Mouse (Mus musculus) spleen, adult 18-20 months (tissue): ENCODE results near the gene Degs2.
"Not testable (repeated sequence)": the region's sequence is repeated elsewhere in the genome, so short reads cannot be mapped to it uniquely, and the experiment has no call there.

Experiments used
- DNase-seq, 2 experiments: peaks; one replicate each; pipeline ENCODE4 v3.0.0; 2022; ENCODE audit warnings: mixed read lengths in 2 of 2

The Degs2 gene

DNA sequence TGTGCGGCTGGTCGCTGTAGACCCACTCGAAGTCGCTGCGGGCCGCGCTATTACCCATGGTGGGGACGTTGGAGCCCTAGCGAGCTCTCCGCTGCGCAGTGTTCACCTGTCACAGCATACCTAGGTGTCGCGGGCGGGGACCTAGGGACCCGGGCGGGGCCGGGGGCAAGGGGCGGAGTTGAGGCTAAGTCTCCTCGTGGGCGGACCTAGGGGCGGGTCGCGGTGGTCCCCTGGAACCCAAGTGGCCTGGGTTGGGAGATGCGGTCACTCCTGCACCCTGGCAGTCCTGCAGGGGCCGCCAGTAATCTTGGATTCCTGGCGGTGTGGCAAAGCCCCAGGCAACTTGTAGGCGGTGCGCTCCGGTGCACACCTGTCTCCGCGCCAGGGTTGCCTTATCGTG lies at the start of gene Degs2:
Gene Degs2, minus strand, starts transcription at position 131 of the 400 bp plus-strand sequence.
- DNase-seq = no peak

DNA sequence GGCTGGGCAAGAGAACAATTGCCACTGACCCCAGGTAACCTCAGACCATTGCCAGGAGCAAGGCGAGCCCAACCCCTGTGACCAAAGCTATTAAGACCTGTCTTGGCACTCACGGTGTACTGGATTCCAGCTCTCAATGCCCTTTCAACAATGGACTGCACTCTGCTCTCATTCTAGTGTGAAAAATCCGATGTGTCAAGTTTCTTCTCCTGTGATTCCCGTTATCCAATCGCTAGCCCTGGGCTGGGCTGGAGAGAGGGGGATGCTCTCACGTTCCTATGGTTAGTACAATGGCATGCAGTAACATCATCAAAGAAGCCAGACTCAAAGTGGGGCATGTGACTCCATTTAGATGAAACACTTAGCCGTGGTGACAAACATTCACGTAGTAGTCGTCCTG lies 49.7 kb upstream of the Degs2 start:
- DNase-seq = no peak

DNA sequence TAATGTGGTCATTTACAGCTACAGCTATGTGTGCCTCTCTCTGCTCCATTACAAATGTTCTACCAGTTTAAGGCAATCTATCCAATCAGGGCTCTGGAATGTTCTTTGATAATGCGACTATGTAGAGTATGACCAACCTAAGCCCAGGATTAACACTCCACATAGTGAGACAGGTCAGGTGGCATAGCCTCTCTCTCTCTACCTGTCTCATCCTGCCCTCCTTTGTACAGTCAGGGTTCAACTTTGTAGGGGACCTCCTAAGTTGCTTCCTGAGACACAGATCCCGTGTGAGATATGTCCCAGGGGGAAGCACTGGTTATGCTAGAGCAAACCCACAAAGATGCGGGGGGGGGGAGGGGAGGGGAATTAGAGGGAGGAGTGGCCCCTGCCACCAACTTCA lies 48.1 kb upstream of the Degs2 start:
- DNase-seq = no peak

DNA sequence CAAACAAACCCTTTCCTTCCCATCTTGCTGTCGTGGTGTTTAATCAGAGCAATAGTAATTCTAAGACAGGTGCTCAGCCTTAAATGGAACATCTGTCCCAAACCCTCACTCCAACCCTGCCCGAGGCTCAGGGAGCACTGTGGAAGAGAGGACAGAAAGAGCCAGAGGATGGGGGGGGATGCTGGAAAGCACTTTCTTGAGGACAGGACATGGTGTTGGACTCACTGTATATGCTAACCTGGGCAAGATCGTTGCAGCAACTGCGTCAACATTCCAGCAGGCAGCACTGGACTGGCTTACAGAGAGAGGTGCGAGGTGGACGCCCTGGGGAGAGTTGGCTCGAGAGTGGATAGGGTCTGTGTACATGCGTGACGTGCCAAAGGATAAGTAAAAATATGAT lies 47.3 kb upstream of the Degs2 start:
- no peak for DNase-seq

DNA sequence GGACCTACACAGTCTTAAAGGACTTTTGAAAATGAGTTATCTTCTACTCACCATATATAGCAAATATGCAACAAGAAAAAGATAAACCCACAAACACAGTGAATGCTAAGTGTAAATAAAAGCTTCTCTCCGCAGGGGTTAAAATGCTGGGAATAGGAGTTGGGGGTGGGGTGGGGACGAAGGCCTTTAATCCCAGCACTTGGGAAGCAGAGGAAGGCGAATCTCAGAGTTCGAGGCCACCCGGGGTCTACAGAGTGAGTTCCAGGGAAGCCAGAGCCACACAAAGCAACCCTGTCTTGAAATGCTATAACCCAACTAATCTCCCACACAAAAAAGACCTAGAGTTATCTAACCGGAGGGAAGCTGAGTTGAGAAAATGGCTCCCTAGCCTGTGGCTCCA lies 46.9 kb upstream of the Degs2 start:
- DNase-seq = no peak

DNA sequence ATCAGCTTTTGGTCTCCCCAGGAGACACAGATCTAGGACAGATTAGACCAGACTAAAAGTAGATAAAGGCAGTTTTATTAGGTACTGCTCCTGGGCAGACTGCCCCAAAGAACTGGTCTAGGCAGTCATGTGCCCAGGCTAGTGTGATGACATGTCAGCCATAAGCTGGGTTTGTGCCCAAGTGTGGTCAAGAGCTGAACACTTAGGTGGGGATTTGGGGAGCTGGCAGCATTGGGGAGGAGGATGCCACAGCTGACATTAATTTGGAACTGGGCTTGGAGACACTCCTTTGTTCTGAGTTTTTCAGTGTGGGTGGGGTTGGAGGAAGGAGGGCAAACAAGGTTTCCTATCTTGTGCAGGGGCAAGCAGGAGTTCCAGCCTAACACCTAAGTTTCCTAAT lies 43.9 kb upstream of the Degs2 start:
- no peak for DNase-seq

DNA sequence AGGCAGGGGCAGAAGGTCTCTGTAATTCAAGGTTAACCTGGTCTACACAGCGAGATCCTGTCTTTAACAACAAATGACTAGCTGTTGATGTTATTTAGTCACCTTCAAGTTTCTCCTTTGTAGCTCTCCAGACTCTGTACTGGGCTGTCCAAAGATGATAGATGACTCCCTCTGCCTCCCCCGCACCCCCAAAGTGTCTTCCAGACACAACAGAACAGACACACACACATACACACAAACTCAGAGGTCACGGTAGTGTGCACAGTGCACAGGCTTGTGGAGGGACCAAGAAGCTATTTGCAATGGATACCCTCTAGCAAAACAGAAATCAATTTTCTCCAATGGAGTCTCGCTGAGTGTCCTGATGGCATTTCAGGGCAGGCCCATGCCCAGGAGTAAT lies 40.1 kb upstream of the Degs2 start:
- DNase-seq = no peak

DNA sequence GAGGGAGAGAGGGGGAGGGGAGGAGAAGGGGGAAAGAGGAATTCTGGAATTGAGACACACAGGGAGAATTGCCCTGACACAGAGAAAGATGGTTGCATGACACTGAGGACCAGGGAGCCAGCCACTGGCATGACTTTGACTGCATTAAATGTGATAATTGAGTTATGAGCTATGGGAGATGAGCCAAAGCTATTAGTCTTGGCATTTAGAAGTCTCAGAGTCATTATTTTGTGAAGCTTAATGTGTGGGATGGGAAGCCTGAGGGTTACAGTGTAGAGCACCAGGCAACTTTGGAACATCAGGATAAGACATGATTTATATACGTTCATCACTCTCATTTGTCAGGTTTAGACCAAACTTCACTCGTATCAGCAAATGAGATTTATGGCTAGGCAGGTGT lies 39.4 kb upstream of the Degs2 start:
- DNase-seq = no peak

DNA sequence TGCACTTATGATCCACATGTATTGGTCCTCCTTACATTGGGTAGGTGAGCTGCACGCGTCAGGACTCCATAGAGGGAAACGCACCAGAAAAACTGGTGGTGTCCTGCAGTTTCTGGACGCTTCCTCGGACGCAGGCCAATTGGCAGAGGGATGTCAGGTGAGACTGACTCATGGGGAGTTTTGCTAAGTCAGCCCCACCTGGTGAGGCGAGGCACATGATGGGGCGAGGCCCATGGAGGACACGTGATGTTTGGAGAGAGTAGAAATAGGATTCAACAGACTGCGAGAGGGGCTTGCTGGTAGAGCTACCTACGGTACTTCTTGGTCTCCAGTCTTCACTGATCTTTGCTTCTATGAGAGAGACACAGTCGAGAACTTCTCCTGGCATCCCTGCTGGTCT lies 36.6 kb upstream of the Degs2 start:
- no peak for DNase-seq

DNA sequence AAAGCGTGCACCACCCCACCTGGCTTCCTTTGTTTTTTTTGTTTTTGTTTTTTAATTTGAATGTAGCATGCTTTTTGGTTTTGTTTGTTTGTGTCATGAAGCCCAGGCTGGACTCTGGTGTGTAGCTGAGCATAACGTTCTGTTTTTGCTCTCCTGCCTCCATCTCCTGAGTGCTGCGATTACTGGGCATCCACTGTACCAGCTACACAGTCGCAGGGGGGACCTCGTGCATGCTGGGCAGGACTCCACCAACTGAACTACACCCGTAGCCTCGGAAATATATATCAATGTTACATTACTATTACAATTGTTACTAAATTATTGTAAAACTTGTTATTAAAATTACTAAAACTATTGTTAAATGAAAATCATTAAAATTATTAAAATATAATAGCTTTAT lies 35.7 kb upstream of the Degs2 start:
- DNase-seq = no peak

DNA sequence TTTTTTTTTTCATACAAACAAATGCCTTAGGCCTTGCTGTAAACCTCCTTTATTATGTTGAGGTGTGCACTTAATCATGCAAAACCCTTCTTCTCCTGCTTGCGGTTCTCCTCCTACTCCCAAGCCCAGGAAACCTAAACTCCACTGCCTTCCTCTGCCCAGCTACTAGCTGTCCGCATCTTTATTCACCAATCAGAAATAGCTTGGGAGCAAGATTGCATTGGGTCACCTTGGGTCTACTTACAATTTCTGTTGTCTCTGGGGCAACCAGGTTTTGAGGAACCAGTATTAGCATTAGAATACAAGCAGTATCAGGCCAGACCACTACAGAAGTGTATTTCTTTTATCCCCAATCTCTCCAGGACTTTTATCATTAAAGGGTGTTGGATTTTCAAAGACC lies 32.3 kb upstream of the Degs2 start:
- DNase-seq = no peak

DNA sequence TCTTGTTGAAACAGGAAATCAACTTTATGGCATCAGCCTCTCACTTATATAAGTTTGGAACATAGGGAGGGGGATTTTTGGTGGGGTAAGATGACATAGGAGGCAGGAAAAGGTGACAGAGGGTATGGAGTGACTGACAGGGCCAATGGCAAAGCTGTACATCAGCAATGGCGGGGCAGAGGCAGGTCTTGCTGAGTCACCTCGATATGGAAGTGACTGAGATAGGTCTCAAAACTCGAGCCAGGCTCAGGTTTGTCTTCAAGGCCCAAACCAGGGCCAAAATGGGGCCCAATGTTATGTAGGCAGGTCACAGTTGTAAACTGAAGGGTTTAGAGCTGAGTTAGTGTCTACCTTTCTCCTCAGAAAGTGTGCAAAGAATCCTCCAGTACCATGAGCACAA lies 21.7 kb upstream of the Degs2 start:
- no peak for DNase-seq

DNA sequence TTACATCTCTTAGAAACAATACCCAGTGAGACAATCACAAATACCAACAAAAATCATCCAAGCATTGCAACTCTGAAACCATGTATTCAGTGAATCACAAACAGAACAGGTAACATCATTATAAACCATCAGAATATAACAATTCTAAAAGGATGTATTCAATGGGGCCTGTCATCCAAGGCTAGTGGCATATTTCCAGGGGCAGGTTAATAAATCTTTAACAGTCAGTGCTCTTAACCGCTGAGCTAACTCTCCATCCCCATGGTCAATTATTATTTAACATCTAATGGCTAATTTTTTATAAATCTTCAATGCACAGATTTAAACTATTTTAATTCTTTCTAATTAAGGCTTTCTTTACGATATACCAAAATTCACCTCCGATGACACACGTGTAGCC lies 20.3 kb upstream of the Degs2 start:
- DNase-seq = no peak

DNA sequence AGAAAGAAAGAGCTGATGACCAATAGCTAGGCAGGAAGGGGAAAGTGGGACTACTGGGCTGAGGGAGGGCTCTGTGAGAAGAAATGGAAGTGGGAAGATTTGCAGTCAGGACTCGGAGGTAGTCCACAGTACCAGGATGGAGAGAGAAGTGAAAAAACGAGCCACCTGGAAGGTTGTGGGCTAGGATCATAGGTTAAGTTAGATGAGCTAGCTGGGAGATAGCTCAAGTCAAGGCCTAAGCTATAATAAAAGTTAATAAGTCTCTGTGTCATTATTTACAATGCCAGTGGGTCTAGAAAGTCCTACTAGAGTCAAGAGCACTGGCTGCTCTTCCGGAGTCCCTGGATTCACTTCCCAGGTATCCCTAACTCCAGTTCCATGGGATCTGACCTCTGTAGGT lies 16.4 kb upstream of the Degs2 start:
- DNase-seq = no peak

DNA sequence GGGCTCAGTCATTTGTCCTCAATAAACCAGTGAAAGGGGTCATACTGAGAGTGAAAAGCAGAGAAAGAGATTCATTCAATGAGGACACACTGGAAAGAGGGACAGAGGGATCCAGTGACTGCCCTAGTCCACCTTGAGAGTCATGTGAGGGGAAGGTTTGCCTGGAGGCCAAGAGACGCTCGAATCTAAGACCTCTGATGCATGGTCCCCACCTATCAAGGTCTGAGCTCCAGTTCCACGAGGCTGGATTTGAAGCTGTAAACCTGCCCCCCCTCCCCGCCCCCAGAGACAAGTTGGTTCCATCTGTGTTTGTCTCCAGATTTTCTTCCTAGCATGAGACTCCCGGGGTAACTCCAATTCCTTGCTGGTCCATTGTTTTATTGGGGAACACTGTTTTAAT lies 13.7 kb upstream of the Degs2 start:
- no peak for DNase-seq

DNA sequence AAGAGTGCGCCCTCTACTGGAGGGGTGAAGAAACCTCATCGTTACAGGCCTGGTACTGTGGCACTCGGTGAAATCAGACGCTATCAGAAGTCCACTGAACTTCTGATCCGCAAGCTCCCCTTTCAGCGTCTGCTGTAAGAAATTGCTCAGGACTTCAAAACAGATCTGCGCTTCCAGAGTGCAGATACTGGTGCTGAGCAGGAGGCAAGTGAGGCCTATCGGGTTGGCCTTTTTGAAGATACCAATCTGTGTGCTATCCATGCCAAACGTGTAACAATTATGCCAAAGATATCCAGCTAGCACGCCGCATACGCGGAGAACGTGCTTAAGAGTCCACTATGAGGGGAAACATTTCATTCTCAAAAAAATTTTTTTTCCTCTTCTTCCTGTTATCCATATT lies 11.9 kb upstream of the Degs2 start:
- not testable (repeated sequence) for DNase-seq

DNA sequence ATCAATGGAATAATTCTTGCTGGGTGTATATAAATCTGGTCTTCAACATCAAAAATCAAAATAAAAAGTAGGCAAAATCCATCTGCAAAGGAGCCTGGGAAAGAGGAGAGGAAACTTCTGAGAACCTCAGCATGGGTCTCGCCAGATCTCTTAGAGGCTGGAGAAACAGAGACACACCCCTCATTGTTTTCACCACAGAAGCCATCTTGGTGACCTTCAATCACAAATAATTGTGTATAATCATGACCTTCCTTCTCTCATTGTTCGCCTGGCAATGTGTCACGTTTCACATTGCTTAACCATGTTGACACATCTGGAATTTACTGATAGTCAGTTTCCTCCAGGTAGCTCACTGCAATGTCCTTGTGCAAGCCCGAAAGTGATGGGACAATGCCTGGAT lies 10.4 kb upstream of the Degs2 start:
- DNase-seq = no peak

DNA sequence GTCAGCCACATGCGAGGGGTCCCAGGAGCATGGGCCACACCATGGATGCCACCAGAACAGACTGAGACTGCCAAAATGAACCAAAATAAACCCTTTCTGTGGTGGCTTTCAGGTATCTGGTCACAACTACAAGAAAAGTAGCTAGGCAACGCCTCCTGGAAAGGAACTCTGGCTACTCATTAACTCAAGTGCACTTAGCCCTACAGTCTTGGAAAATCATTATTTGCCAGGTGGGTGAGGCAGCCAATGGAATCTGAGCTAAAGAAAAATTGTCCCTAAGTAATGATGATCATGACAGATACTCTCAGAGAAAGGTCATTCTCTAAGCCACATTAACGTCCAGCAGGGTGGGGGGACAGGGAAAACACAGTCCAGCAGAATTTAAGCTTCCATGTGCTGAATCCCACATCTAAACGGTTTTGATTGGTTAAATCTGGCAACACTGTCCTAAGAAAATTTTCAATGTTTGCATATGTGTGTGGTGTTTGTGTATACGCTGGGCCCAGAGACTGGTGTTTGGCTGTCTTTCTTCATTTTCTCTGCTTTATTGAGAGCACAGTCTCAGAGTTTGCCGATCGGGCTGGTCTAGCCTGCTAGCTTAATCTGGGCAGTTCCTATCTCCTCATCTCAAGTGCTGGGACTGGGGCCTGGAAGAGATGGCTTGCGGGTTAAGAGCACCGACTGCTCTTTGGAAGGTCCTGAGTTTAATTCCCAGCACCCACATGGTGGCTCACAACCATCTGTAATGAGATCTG lies 8.9 kb upstream of the Degs2 start:
- no peak for DNase-seq

DNA sequence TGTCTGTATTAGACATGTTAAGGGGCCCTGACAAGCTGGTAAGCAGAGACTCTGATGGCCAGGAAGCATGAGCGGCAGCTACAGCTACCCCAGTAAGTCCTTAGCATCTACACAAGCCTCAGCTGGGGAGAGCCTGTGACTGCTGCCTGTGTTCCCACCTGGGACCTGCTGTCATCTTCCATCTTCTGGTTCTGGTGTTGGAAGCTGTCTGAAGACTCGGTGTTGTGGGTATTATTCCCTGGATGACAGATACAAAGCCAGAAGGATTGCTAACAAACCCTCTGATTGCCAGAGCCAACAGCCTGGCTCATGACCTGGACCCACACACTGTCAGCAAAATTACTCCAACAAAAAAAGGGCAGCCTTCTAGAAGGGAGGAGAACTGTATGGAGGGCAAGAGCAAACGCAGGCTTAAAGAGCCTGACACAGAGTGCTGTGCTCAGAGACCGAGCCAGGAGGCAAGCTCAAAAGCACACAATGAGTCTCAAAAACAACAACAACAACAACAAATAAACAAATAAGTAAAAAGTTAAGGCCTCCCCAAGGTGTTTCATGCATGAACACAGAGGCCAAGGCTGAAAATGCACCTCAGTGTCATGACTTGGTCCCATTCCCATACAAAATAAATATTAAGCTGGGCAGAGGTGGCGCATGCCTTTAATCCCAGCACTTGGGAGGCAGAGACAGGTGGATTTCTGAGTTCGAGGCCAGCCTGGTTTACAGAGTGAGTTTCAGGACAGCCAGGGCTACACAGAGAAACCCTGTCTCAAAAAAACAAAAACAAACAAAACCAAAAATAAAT lies 8.1 kb upstream of the Degs2 start:
- DNase-seq = no peak

DNA sequence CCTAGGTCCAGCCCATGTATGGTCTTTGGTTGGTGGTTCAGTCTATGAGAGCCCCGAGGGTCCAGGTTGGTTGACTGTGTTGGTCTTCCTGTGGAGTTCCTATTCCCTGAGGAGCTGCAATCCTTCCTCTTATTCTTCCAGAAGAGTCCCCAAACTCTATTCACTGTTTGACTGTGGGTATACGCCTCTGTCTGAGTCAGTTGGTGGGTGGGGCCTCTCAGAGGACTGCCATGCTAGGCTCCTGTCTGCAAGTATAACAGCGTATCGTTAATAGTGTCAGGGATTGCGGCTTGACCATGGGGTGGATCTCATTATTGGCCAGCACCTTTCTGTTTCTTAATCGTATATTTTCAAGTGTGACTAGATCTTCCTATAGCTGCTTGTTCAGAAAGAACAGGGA lies 7.3 kb upstream of the Degs2 start:
- DNase-seq = no peak

DNA sequence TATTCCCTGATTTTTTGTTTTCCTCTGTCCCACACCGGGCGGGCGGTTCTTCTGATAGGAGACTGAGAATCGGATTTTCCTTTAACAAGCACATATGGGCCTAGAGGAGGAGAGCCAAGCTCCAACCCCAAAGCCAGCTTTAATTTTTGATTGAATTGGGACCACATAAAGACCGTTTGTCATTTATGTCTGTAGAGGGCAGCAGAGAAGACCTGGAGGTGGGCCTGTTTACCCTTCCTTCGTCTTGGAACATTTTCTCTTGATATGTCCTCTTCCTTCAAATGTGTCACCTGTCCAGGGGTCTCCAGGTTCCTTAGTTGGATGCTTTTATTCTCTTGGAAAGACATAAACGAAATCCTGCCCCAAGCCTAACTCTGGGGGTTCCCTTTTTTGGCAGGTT lies 4.0 kb upstream of the Degs2 start:
- no peak for DNase-seq

DNA sequence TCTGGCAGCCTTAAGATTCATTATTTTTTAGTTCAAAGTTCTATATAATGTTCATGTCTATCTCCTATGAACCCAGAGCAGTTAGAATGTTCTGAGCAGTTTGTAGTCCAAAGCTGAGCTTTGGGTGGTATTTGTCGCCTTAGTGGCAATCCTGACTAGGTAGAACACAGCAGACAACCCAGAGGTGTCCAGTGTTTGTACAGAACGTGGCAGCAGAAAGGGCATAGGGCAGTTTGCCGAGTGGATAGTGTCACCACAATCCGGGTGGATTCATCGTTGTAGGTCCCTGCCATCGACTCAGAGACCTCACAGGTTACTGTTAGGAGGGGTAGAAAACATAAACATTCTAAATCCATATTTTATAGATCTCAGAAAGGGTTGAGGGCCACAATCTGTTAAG lies 3.4 kb upstream of the Degs2 start:
- no peak for DNase-seq

DNA sequence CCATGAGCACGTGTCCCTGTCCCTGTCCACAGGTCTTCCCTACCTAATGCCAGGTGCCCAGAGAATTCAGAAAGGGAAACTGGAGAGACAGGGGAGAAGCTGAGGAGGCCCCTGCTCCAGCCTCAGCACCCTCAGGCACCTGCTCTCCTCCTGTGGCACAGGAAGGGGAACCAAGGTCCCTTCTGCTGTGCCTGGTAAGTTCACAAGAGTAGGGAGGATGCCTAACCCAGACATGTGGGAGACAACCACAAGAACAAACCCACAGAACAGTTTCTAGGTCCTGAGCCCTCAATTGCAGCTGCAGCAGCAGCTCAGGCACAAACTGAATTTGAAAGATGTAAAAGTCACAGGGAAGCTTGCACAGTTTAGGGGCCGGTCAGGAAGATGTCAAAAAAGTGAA lies 894 bp downstream of the Degs2 start:
- DNase-seq = no peak

DNA sequence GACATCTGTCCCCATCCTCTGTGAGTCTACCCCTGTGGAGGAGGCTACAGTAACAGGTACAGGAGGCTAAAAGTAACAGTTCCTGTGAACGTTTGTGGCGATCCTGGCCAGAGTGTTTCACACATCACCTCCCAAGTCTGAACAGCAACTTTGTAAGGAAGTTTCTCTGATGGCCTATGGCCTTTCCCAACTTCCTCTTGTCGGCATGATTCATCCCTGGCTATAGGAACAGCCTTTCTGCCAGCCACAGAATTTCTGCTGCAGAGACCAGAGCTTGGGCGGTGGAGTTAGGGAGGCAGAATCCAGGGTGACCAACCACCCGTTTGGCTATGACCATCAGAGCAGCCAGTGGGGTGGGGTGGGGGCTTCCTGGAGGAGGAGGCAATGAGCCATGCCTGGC lies 2.1 kb downstream of the Degs2 start:
- no peak for DNase-seq

DNA sequence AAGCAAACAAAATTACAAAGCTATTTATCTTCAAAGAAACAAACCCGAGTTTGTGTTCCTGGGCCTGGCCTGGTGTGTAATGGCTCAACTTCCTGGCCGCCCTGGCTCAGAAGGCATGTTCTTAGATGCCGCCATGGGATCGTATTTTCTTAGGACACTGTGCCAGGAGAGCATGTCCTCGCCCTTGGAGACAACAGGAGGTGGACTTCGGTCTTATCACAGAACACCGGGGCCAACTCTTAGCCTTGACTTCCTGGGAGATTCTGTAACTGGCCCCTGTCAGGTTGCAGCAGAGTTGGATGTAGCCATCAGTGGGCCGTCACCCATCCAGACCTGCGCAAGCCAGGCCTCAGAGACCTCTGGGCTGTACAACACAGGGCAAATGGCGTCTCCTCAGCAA lies 2.5 kb downstream of the Degs2 start:
- no peak for DNase-seq
